Mouse (Mus musculus) stomach, postnatal 0 days (tissue): ENCODE measurements around the gene Gm38392.

ENCODE experiments used
- CTCF ChIP-seq: IDR thresholded peaks from 2 replicates; pipeline ENCODE4 v1.5.1; 2016; ENCODE audit warnings: antibody characterized with exemption, low read depth, mild to moderate bottlenecking, moderate library complexity
- EP300 ChIP-seq: optimal IDR thresholded peaks from 2 replicates; pipeline ENCODE3; 2016; ENCODE audit warnings: antibody characterized with exemption

GRCm38 (mm10) chr3:88205176-88205562 lies 81.8 kb downstream of the Gm38392 start:
- TF ChIP-seq EP300: no peak
- no peak for TF ChIP-seq CTCF
